Mouse (Mus musculus) lung, postnatal 4 days (tissue): ENCODE data around the gene Armh3.
"Not testable (repeated sequence)": the region's sequence is repeated elsewhere in the genome, so short reads cannot be mapped to it uniquely, and the experiment has no call there.

Experiments
- DNase-seq, 2 experiments: peaks; one replicate each; pipeline ENCODE4 v3.0.0; 2021

Gene Armh3

DNA sequence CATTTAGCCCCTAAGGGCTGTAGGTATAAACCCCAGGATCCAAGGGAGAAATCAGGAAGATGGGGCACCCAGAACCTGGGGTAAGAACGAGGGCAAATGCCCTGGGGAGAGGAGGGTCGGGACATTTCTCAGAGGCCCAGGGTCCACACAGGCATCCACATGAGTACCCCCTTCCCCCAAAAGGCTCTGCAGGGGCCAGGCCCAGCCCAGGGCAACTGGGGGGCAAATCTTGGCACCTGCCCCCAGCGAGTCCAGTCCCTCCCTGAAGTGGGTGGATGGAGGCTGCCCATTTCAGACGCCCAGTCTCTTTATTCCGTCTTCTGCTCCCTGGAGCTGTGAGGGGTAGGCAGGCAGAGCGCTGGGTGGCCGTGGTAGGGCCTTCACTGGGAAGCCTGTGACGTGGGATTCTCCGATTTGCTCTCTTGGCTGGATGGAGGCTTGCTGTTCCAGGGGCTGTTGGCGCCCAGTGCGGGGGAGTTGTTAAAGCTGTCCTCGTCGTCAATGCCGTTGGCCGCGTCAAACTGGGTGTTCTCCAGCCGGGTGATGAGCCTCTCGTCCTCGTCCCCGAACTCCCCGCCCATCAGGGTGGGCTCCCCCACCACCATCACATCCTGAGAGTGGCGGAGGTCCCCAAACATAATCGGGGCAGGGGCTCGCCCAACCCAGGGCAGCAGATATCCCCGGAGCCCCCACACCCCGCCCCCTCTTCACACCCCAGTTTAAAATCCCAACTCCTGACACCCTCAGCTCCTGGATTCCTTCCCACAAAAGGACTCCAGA, 34.6 kb upstream of the Armh3 start:
- no peak for DNase-seq

DNA sequence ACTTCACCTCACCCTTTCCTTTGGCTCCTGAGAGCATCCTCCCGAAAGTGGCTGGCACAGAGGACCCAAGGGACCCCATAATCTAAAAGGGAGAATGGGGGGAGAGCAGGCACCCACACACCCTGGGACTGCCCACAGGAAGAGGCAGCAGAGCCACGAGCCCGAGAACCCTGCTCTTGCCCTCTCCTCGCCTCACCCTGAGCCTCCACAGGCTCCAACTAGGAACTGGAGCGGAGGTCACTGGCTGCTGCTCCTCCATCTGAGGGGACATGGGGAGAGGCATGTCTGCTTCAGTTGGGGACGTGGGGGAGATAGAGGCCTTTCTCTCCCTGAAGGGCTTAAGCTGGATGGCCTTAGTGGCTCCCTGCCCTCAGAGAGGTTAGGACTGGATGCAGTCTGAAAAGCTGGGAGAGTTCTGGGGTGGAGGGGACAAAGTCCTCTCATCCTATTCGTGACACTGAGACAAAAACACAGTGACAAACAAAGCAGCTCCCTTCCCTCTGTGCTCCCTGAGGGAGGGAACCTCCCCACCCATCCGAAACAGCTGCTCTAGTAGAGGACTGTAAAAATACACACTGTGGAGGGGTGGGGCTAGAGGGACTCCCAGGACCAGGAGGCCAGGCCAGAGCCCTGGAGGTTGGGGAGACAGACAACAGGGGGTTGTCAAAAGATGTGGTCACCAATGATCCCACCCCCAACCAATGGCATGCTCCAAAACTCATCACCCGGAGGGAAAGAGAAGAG, 33.6 kb upstream of the Armh3 start:
- DNase-seq: no peak

DNA sequence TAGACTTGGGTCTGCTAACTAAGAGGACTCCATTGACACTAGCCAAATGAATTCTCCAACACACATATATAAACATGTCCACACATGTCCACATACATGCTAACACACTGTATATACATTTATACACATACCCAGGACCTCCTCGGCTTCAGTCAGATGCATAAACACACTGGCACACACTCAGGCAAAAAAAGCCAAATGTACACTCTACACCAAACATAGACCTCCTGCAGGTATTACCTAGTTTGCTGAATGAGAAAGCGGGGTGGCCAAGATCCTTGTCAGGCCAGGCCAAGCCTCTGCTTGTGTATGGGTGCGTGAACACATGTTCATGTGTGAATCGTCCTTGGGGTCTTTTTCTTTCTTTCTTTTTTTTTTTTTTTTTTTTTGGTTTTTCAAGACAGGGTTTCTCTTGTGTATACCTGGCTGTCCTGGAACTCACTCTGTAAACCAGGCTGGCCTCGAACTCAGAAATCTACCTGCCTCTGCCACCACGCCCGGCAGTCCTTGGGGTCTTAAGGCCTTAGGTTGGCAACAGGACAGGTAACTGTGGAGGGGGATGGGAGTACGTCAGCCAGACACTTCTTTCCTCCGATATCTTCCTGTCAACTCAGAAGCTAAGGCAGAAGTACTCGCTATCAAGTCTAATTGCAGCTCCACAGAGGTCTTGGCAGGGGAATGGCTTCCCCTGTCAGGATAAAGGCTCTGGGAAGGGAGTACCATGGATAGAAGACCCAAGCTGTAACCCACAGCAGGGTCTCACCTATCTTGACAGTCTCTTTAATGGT, 32.1 kb upstream of the Armh3 start:
- no peak for DNase-seq

DNA sequence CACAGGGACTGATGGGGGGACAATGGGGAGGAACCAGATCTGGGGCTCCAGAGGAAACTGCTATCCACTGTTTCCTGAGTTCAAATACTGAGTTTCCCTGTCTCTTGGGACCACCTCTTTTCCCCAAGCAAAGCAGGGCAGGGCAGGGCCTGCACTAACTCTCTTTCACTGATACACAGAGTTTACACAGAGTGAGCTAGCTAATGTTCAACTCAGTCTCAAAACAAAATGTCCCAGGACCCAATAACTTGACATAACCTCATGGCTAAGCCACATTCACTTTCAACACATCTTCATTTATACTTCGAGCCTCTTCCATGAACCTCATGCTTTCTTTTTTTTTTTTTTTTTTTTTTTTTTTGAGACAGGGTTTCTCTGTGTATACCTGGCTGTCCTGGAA, 31.4 kb upstream of the Armh3 start:
- no peak for DNase-seq

DNA sequence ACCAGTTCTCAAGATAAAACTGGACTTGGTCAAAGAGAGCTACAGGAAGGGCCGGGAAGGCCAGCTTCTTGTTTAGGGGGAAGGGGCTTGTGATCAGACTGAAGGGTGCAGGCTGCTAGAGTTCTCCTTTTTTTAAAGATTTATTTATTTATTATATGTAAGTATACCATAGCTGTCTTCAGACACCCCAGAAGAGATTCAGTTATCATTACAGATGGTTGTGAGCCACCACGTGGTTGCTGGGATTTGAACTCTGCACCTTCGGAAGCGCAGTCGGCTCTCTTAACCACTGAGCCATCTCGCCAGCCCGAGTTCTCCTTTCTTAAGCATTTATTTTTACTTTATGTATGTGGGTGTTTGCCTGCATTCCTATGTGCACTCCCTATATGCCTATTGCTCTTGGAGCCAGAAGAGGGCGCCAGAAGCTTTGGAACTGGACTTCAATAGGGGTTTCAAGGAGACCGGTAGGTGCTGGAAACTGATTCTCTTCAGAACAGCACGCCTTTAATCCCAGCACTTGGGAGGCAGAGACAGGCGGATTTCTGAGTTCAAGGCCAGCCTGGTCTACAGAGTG, 30.5 kb upstream of the Armh3 start:
- DNase-seq: no peak

DNA sequence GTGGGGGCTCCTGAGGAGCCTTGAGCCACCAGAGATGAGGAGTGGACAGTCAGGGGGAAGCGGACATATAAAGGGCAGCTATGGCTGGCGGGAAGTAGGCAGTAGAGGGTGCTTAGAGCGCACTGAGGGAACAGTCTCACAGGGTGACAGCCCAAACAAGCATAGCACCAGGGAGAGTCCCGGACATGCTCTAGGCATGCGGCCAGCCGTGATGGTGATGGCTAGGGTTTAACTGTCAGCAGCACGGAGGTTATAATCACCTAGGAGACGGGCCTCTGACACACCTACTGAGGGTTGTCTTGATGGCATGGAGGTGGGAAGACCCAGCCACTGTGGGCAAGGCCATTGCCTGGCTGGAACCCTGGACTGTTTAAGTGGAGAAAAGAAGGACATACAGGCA, 28.3 kb upstream of the Armh3 start:
- no peak for DNase-seq

DNA sequence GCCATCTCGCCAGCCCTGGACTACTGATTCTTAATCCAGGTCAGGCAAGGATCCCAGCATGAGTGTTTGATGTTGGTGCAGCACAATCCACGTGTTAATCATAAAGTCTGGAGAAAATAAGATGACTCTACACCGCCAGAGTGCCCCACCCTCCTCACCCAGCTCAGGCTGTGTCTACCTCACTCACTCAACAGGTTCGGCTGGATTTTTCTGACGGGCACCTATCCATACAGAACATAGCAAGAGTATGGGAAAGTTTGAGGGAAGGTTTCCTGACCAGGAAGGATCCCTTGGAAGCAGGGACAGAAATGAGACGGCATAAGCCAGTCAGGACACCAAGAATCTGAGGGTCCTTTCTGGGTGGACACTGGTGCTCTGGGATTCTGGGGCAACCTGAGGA, 26.7 kb upstream of the Armh3 start:
- DNase-seq: peak; percentile 37 to 56

DNA sequence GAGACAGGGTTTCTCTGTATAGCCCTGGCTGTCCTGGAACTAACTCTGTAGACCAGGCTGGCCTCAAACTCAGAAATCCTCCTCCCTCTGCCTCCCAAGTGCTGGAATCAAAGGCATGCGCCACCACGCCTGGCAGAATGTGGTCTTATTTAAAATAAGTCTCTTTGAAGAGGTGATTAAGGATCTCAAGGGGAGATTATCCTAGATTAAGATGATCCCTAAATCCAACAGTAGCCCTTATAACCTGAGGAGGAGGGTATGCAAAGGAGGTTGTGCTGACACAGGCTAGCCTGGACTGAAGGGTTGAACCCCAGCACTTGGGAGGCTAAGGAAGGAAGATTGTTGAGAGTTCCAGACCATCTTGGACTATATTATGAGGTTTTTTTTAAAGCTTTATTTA, 17.7 kb upstream of the Armh3 start:
- DNase-seq: no peak

DNA sequence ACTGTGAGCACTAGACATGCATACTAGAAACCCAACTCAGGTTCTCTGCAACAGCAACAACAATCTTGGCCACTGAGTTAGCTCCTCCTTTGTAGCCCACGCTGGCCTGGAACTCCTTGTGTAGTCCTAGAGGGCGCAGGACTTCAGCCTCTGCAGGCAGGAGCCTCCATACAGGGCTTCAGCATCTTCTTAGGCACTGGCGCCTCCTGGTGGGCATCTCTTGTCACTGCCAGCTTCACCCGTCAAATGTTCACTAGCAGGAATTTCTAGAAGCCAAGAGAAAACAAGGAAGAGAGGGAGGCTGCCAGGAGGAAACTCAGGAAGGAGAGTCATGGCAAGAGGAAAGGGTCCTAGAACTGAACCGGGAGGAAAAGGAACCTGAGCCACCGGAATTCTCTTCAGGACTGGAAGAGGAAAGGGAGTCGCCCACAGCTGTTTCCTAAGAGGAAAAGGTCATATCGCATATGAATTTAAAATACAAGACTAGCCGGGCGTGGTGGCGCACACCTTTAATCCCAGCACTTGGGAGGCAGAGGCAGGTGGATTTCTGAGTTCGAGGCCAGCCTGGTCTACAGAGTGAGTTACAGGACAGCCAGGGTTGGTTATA, 16.4 kb upstream of the Armh3 start:
- DNase-seq: peak; percentile 89 to 92

DNA sequence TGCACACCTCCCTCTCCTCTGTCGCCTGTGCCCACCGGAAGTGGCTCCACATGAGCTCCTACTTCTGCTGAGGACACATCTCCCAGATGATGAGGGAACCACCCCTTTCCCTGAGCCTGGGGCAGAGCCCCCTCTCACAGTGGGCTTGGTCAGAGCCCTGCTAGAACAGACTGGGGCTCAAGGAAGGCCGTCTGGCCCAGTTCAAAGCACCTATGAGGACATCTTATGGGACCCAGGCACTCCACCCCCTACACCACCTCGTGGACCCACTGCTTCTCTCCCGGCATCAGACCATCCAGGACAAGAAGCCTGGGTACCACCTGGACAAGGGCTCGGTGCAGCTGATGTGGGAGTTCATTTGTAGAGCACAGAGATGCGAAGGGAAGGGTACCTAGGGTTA, 7.4 kb upstream of the Armh3 start:
- no peak for DNase-seq

DNA sequence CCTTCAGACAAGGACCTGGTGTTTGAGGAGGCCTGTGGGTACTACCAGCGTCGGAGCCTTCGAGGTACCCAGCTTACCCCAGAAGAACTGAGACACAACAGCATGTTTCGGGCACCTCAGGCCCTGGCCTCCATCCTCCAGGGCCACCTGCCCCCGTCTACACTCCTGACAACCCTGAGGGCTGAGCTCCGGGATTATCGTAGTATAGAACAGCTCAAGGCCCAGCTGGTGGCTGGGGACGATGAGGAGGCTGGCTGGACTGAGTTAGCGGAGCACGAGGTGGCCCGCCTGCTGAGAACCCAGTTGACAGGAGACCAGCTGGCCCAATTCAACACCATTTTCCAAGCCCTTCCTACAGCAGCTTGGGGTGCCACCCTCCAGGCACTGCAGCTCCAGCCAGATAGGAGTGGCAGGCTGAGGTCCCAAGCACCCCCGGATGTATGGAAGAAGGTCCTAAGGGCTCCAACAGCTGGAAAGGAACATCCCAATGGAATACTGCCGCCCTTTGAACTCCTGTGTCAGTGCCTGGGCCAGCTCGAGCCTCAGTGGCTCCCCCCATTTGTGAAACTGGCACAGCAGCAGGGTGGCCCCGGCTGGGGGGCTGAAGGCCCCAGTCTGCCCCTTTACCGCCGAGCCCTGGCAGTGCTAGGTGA, 6.7 kb upstream of the Armh3 start:
- no peak for DNase-seq

DNA sequence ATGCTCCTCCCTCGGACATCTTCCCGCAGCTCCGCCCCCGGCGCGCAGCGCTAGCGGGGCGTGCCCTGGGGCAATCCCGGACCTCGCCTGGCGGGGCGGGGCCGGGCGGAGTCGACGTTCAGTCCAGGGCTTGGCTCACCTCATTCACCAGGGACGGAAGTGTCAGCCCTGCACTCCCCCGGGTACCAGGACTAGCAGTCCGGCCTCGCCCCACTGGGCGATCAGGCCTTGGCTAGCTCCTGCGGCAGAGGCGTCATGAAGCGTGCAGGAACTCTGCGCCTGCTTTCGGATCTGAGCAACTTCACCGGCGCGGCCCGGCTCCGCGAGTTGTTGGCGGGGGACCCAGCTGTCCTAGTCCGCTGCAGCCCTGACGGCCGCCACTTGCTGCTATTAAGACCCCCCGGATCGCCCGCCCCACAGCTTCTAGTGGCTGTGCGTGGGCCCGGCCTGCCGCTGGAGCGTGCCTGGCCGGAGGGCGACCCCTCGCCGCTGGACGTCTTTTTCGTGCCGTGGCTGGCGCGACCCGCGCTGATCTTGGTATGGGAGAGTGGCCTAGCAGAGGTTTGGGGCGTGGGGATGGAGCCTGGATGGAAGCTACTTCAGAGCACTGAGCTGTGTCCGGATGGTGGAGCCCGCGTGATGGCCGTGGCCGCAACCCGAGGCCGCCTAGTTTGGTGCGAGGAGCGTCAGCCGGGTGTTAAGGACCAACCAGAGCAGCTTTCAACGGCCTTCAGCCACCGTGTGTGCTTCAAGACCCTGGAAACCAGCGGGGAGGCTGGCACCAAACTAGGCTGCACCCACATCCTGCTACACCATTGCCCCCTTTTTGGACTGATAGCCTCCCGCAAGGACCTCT, 5.3 kb upstream of the Armh3 start, which contains the start of gene Hps6:
TSS of gene Hps6 (plus strand) at position 138 of the 856 bp plus-strand sequence.
- peak; percentile 90 to 94 for DNase-seq

DNA sequence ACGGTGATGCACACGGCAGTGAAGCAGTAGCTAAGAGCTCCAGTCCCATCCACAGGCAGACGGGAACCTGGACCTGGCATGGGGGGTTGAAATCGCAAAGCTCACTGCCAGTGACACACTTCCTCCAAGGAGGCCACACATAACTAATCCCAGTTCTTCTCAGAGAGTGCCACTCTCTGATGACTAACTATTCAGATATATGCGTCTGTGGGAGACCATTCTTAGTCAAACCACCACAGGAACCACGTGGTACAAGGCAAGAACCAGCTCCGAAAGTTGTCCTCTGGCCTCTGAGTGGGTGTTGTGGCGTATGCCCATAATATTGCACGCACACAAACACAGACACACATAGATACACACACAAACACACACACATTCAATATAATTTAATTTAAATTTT, 4.0 kb upstream of the Armh3 start:
- DNase-seq: no peak

DNA sequence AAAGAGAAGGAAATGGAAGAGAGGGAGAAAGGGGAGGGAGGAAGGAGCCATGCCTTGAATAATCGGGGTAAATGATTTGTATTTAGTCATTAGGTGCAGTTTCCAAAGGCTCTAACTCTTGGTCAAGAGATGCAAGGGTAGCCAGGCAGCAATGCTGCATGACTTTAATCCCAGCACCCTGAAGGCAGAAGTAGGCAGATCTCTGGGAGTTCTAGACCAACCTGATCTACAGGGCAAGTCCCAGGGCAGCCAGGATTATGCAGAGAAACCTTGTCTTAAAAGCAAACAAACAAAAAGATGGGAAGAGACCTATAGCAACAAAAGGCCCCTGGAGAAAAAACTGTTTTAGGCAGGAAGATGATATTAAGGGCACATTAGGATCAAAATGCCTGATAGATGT, 1.1 kb upstream of the Armh3 start:
- no peak for DNase-seq

DNA sequence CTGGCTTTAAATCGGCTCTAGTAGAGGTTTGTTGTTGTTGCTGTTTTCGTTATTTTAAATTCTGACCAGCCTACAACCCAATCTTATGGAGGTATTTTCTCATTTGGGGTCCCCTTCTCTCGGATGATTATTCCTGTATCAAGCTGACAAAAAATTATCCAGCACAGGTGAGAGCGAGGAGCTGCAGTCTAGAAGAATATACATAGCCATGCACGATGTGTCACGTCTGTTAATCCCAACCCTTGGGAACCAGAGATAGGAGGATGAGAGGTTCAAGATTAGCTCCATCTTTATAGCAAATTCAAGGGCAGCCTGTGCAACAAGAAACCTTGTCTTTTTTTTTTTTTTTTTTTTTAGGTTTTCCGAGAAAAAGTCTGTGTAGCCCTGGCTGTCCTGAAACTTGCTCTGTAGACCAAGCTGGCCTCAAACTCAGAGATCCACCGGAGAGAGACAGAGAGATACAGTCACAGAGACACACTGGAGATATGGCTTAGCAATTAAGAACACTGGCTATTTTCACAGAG, 468 bp upstream of the Armh3 start:
- no peak for DNase-seq

DNA sequence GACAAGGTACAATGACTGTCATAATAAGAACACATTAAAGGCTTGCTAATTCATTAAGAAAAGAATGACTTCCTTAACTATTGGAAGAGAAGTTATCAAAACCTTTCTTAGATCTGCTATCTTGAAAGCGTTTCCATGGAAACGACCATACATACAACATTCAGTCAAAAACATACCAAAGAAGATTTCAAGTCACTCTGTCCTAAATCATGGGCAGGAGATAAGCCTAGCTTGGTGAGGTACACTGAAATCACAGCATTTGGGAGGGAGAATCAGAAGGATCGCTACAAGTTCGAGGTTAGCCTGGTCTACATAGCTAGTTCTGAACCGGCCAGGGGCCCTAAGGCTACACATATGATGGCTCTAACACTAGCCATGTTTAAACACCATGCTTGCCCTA, 923 bp downstream of the Armh3 start:
- no peak for DNase-seq

DNA sequence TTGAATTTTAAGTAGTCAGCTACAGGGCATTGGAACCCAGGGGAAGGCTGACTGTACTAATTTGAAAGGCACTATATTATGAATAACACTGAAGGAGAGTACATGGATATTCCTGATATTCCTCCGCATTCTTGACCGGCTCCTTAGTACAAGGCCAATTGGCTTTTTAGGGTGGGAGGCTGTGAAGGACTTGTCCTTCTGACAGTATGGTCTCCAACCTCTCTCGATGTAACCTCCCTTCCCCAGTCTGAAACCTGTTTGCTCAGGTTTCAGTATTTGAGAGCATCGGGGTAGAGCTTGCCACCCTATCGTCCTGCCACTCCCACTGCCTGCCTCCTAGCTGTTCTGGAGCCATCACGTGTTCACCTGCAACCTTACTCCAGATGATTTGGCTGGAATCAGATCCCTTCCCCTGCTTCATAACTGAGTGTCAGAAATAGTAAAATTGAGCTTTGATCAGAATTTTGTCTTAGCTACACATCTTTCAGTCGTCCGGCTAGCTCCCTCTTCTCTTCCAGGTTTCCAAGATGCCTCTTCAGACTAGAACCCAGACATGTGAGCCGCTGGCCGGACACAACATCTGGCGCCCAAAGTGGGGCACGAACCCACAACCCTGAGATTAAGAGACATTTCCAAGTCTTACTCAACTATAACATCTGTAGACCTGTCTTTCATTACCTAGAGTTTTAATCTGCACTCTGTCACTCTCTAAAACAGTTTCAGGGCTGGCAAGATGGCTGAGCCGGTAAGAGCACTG, 4.1 kb downstream of the Armh3 start:
- no peak for DNase-seq

DNA sequence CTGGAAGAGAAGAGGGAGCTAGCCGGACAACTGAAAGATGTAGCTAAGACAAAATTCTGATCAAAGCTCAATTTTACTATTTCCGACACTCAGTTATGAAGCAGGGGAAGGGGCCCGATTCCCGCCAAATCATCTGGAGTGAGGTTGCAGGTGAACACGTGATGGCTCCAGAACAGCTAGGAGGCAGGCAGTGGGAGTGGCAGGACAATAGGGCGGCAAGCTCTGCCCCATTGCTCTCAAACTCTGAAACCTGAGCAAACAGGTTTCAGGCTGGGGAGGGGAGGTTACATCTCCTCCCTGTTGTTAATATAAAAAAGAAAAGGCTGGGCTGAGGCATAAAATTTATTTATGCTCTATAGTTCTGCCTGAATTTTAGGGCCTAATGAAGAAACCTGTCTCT, 4.8 kb downstream of the Armh3 start:
- not testable (repeated sequence) for DNase-seq

DNA sequence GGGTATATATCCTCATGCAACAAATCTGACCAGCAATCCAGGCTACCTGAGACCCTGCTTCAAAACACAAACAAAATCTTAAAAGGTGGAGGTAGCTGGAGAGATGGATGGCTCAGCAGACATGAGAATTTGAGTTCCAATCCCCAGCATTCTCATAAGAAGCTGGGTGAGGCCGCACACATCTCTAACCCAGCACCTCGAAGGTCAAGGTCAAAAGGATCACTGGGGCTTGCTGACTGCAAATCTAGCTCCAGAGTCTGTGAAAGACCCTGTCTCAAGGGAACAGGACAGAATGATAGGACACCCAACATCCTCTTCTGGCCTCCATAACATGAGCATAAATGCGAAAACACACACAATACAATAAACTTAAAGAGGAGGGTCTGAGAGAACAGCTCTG, 7.1 kb downstream of the Armh3 start:
- no peak for DNase-seq

DNA sequence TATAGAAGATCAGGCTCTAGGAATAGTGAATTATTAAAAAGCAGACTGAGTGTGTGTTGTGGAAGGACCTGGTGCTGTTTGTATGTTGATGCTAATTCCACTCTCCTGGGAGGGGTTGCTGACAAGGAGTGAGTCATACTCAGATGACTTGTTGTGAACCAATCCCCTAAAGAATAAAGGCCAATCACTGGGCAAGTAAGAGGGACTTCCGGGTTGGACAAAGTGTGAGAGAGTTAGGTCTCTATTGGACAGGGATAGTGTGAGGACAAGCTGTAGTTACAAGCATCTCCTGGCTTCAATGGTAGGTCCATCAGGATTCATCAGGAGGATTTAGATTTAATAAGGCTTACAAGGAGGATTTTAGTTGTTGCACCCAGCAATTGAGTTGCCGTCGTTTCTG, 10.1 kb downstream of the Armh3 start:
- no peak for DNase-seq
